Mouse (Mus musculus) CH12.LX (cell line): Measurements from ENCODE around the gene Ppp1r27. TPM values are rescaled to one million over a fixed set of nuclear protein-coding genes. Genes with fewer than 3 reads are reported as not detected.
"Not testable (repeated sequence)": the region's sequence is repeated elsewhere in the genome, so short reads cannot be mapped to it uniquely, and the experiment has no call there.

Source experiments
- DNase-seq: peaks from one replicate; pipeline ENCODE4 v3.0.0-alpha.2; 2013; ENCODE audit errors: extremely low read depth
- H3K27ac ChIP-seq: 2 replicates; pipeline ENCODE4 v1.5.1; 2012; ENCODE audit warnings: low read depth, mild to moderate bottlenecking, control low read depth, moderate library complexity; ENCODE audit not compliant: insufficient read depth
- H3K27me3 ChIP-seq: replicated peaks from 2 replicates; pipeline ENCODE3; 2012; ENCODE audit warnings: inconsistent platforms
- H3K36me3 ChIP-seq, 2 experiments: replicated peaks in 1 of 2; 2 replicates each; pipeline versions ENCODE3 to v1.6.1; 2012; ENCODE audit warnings: inconsistent platforms in 1 of 2, low read length in 1 of 2, mild to moderate bottlenecking in 1 of 2, mixed read lengths in 1 of 2, moderate library complexity in 1 of 2; ENCODE audit not compliant: control insufficient read depth in 1 of 2, insufficient read depth in 1 of 2
- H3K4me1 ChIP-seq, 2 experiments: 2 replicates each; pipeline ENCODE4 v1.6.1; 2012; ENCODE audit warnings: inconsistent platforms in 1 of 2, moderate library complexity in 1 of 2; ENCODE audit not compliant: insufficient read depth in 2 of 2, control insufficient read depth in 1 of 2
- H3K4me2 ChIP-seq: 2 replicates; pipeline ENCODE4 v1.6.1; 2012; ENCODE audit warnings: low read depth, mild to moderate bottlenecking, control low read depth; ENCODE audit not compliant: poor library complexity, insufficient read depth, severe bottlenecking
- H3K4me3 ChIP-seq, 3 experiments: fragments of 150-350 bp in 1 of 3; sonication (generic) in 1 of 3; replicated peaks in 1 of 3; 2 replicates each; pipeline versions ENCODE3 to v1.5.1; 2011 to 2012; ENCODE audit warnings: low read depth in 2 of 3, low read length in 2 of 3, mild to moderate bottlenecking in 2 of 3, moderate library complexity in 2 of 3, control low read depth in 1 of 3, improper control_type of control experiment in 1 of 3, inconsistent platforms in 1 of 3, mixed read lengths in 1 of 3; ENCODE audit not compliant: poor library complexity in 1 of 3
- H3K79me2 ChIP-seq: replicated peaks from 2 replicates; pipeline ENCODE4 v1.6.1; 2012; ENCODE audit warnings: mild to moderate bottlenecking, moderate library complexity; ENCODE audit not compliant: control insufficient read depth, poor library complexity, insufficient read depth, severe bottlenecking; ENCODE audit errors: extremely low read depth
- H3K9ac ChIP-seq: 2 replicates; pipeline ENCODE4 v1.6.1; 2012; ENCODE audit warnings: low read depth, mild to moderate bottlenecking, control low read depth, moderate library complexity; ENCODE audit not compliant: insufficient read depth
- H3K9me3 ChIP-seq: replicated peaks from 2 replicates; pipeline ENCODE3; 2012; ENCODE audit warnings: low read length, inconsistent platforms, mixed read lengths
- CHD2 ChIP-seq: IDR thresholded peaks from 2 replicates; pipeline ENCODE4 v1.6.1; 2011; ENCODE audit warnings: low read length, improper control_type of control experiment
- CTCF ChIP-seq, 2 experiments: IDR thresholded peaks in 1 of 2; conservative IDR thresholded peaks in 1 of 2; 2 replicates each; pipeline ENCODE4 v1.5.1; 2011 to 2012; ENCODE audit warnings: low read depth in 2 of 2, low read length in 2 of 2, improper control_type of control experiment in 1 of 2, inconsistent platforms in 1 of 2, mild to moderate bottlenecking in 1 of 2, moderate library complexity in 1 of 2
- E2F4 ChIP-seq: IDR thresholded peaks from 2 replicates; pipeline ENCODE4 v1.6.1; 2011; ENCODE audit warnings: low read depth, low read length, improper control_type of control experiment; ENCODE audit not compliant: insufficient replicate concordance
- ETS1 ChIP-seq: conservative IDR thresholded peaks from 2 replicates; pipeline ENCODE4 v1.6.1; 2012; ENCODE audit warnings: low read depth, mild to moderate bottlenecking, inconsistent platforms, low read length, improper control_type of control experiment, moderate library complexity
- GABPA ChIP-seq: IDR thresholded peaks from 2 replicates; pipeline ENCODE4 v1.6.1; 2012; ENCODE audit warnings: low read depth, low read length, improper control_type of control experiment, inconsistent platforms; ENCODE audit not compliant: insufficient replicate concordance
- HCFC1 ChIP-seq: IDR thresholded peaks from 2 replicates; pipeline ENCODE4 v1.6.1; 2012; ENCODE audit warnings: low read depth, mild to moderate bottlenecking, inconsistent platforms, low read length, improper control_type of control experiment
- JUN ChIP-seq: IDR thresholded peaks from 2 replicates; pipeline ENCODE4 v1.6.1; 2011; ENCODE audit warnings: low read depth, mild to moderate bottlenecking, low read length, improper control_type of control experiment, moderate library complexity; ENCODE audit not compliant: insufficient read depth
- JUND ChIP-seq: conservative IDR thresholded peaks from 2 replicates; pipeline ENCODE4 v1.6.1; 2011; ENCODE audit warnings: low read depth, low read length, improper control_type of control experiment
- MAFK ChIP-seq: IDR thresholded peaks from 2 replicates; pipeline ENCODE4 v1.6.1; 2011; ENCODE audit warnings: low read length, improper control_type of control experiment; ENCODE audit not compliant: insufficient replicate concordance
- MYC ChIP-seq: IDR thresholded peaks from 2 replicates; pipeline ENCODE4 v1.6.1; 2011; ENCODE audit warnings: low read depth, mild to moderate bottlenecking, improper control_type of control experiment, low read length
- NELFE ChIP-seq: IDR thresholded peaks from 2 replicates; pipeline ENCODE4 v1.6.1; 2011; ENCODE audit warnings: low read depth, low read length, improper control_type of control experiment
- TCF12 ChIP-seq: IDR thresholded peaks from 2 replicates; pipeline ENCODE4 v1.6.1; 2014; ENCODE audit warnings: low read depth, mild to moderate bottlenecking, inconsistent platforms, low read length, improper control_type of control experiment
- UBTF ChIP-seq: IDR thresholded peaks from 2 replicates; pipeline ENCODE4 v1.6.1; 2012; ENCODE audit warnings: low read depth, mild to moderate bottlenecking, inconsistent platforms, low read length, improper control_type of control experiment, moderate library complexity
- ZNF384 ChIP-seq: IDR thresholded peaks from 2 replicates; pipeline ENCODE4 v1.6.1; 2012; ENCODE audit warnings: low read depth, low read length, improper control_type of control experiment, inconsistent platforms
- dilution Hi-C: fragments of 300-500 bp; cut with MboI; formaldehyde crosslinking; loops from 2 replicates; pipeline ENCODE4 v1.14.3; 2020; ENCODE audit warnings: low sequenced_read_pairs; ENCODE audit not compliant: extremely low pct_unique_long_range_greater_than_20kb, extremely low pct_ligation_motif_present
- in situ Hi-C: fragments of 300-500 bp; cut with MboI; formaldehyde crosslinking; loops from 3 replicates; pipeline ENCODE4 v1.14.3; 2019; ENCODE audit warnings: low sequenced_read_pairs, low pct_ligation_motif_present, low pct_unique_long_range_greater_than_20kb, mixed read lengths
- polyA plus RNA-seq: library from polyadenylated mRNA; unstranded; fragments of >175 nt; gene quantifications from 2 replicates; pipeline ENCODE4 v1.2.1, GENCODE M21; 2012; ENCODE audit warnings: low read depth; ENCODE audit not compliant: insufficient read length
- total RNA-seq, 2 experiments: library from RNA; depleted of rRNA; stranded (reverse); fragments of 300-350 nt in 1 of 2; fragments of >200 nt in 1 of 2; gene quantifications; 2 replicates each; pipeline ENCODE4 v1.2.3; 2012 to 2014

Gene Ppp1r27
- total and polyA plus RNA-seq, 3 experiments: not detected

GRCm38 (mm10) chr11:120583937-120584336 is 33.0 kb upstream of the Ppp1r27 start:
- DNase-seq: no peak
- TF ChIP-seq E2F4 (no peak), CTCF (conservative IDR thresholded peaks at IDR 0.05 in 1 of 2, IDR thresholded peaks at IDR 0.05 in 1 of 2; ENCODE audit: low read depth in 2 of 2, low read length in 2 of 2) (no peak; a peak in 1 of 4 replicates), CHD2 (no peak), NELFE (no peak), JUN (no peak), JUND (no peak), MYC (no peak), ZNF384 (no peak), GABPA (no peak), UBTF (no peak), TCF12 (no peak), HCFC1 (no peak), ETS1 (no peak)
- Histone ChIP-seq H3K36me3 (peaks cover 47 to 63% of the 10 kb centered on the region in 2 experiments), H3K4me1 (peaks cover 5 to 25% of the 10 kb centered on the region in 2 experiments), H3K27ac (no peak overlapping the region), H3K9me3 (peaks cover 4% of the 10 kb centered on the region), H3K4me2 (no peak overlapping the region), H3K4me3 (no peak overlapping the region), H3K9ac (no peak overlapping the region), H3K27me3 (no peaks in the 10 kb centered on the region), H3K79me2 (peaks cover 24% of the 10 kb centered on the region)
- in situ Hi-C loops (no loop called here), dilution Hi-C loops (no loop called here)

- not testable (repeated sequence) for H3K4me2 ChIP-seq
- peak; percentile 78; the same call in 1 of the 2 replicates for TF ChIP-seq MAFK
- TF ChIP-seq, all 38 proteins: peak for 1; not testable (repeated sequence) for 37
- dilution Hi-C loops, H3K9ac ChIP-seq, H3K9me3 ChIP-seq, H3K27me3 ChIP-seq, DNase-seq, H3K27ac ChIP-seq, in situ Hi-C loops, H3K4me3 ChIP-seq: not testable (repeated sequence)
- Histone ChIP-seq H3K36me3 (peaks cover 49 to 64% of the 10 kb centered on the region in 2 experiments), H3K4me1 (peaks cover 11 to 35% of the 10 kb centered on the region in 2 experiments), H3K79me2 (peaks cover 27% of the 10 kb centered on the region)
Measured at GRCm38 (mm10) chr11:120582982-120583293, 32.0 kb upstream of the Ppp1r27 start.
